Mouse (Mus musculus) hindbrain, embryonic 16.5 days (tissue): ENCODE measurements around the gene Zscan21. TPM values are rescaled to one million over a fixed set of nuclear protein-coding genes. Genes with fewer than 3 reads are reported as not detected.

Experiments used
- ATAC-seq: fragments of 200-750 bp; cut with Nextera tagmentation; 2 replicates; pipeline ENCODE4 v1.8.0; 2017; ENCODE audit warnings: moderate TSS enrichment, moderate library complexity
- H3K27ac ChIP-seq: fragments of 300-500 bp; sonication (generic); 2 replicates; pipeline ENCODE4 v1.5.1; 2014; ENCODE audit warnings: low read depth, mild to moderate bottlenecking, control low read depth, low read length, moderate library complexity
- H3K27me3 ChIP-seq: fragments of 300-500 bp; sonication (generic); replicated peaks from 2 replicates; pipeline ENCODE4 v1.6.1; 2014; ENCODE audit warnings: low read length; ENCODE audit not compliant: control insufficient read depth, insufficient read depth
- H3K36me3 ChIP-seq: fragments of 300-500 bp; sonication (generic); 2 replicates; pipeline ENCODE4 v1.6.1; 2014; ENCODE audit warnings: mild to moderate bottlenecking, low read length, moderate library complexity, mixed read lengths; ENCODE audit not compliant: control insufficient read depth, insufficient read depth
- H3K4me1 ChIP-seq: fragments of 300-500 bp; sonication (generic); 2 replicates; pipeline ENCODE4 v1.6.1; 2014; ENCODE audit warnings: low read depth, low read length; ENCODE audit not compliant: control insufficient read depth, insufficient read depth
- H3K4me2 ChIP-seq: fragments of 300-500 bp; sonication (generic); 2 replicates; pipeline ENCODE4 v1.6.1; 2014; ENCODE audit warnings: mild to moderate bottlenecking, low read length, control low read depth, moderate library complexity
- H3K4me3 ChIP-seq: fragments of 300-500 bp; sonication (generic); 2 replicates; pipeline ENCODE4 v1.5.1; 2014; ENCODE audit warnings: mild to moderate bottlenecking, low read length, control low read depth, moderate library complexity
- H3K9ac ChIP-seq: fragments of 300-500 bp; sonication (generic); 2 replicates; pipeline ENCODE4 v1.6.1; 2014; ENCODE audit warnings: low read depth, mild to moderate bottlenecking, control low read depth, low read length, moderate library complexity
- H3K9me3 ChIP-seq: fragments of 300-500 bp; sonication (generic); 2 replicates; pipeline ENCODE4 v1.6.1; 2014; ENCODE audit warnings: mild to moderate bottlenecking, low read length, moderate library complexity; ENCODE audit not compliant: control insufficient read depth
- WGBS: fragments of 180-500 bp; shearing (Covaris S2); extraction: QIAGEN DNeasy Blood & Tissue Kit; methylation state at CpG from one replicate; pipeline ENCODE4 v1.1.7; 2014; 5-methylcytosine and 5-hydroxymethylcytosine counted together
- polyA plus RNA-seq: library from polyadenylated mRNA; unstranded; fragments of >200 nt; fragmentation: Nextera tagmentation; extraction: Ambion mirVana; gene quantifications from 2 replicates; pipeline ENCODE4 v1.2.1, GENCODE M21; 2015

The Zscan21 gene
- polyA plus RNA-seq, 1 experiment from 2014 or later, result 79.0 TPM

- H3K4me2 ChIP-seq, result peak overlapping the region; percentile 85
- peak overlapping the region; percentile 64 for H3K4me3 ChIP-seq
- no peaks in the 10 kb centered on the region for H3K9me3 ChIP-seq
- H3K9ac ChIP-seq, result peak overlapping the region; percentile 92
- no peak for ATAC-seq
- peaks cover 19% of the 10 kb centered on the region for H3K36me3 ChIP-seq
- H3K4me1 ChIP-seq, result peaks cover 5% of the 10 kb centered on the region
- WGBS, result 90% methylated on average over 3 of the region's 3 CpGs
- H3K27ac ChIP-seq, result no peak overlapping the region
- no peaks in the 10 kb centered on the region for H3K27me3 ChIP-seq
Measured at GRCm38 (mm10) chr5:138154390-138154789, 37.7 kb downstream of the Zscan21 start.

GRCm38 (mm10) chr5:138155443-138155976 lies 38.8 kb downstream of the Zscan21 start, which contains the start of gene Zfp113:
Gene Zfp113 (minus strand): TSS chr5:138155744.
- H3K27ac ChIP-seq, result peak within 1 kb of the TSS; percentile 92
- no peaks in the 10 kb centered on the region for H3K9me3 ChIP-seq
- WGBS, result 0% methylated on average over 31 of the region's 31 CpGs
- peak within 1 kb of the TSS; percentile 64 for H3K4me3 ChIP-seq
- peak; percentile 98 for ATAC-seq
- H3K36me3 ChIP-seq, result peaks cover 15% of the 10 kb centered on the region
- peaks cover 8% of the 10 kb centered on the region for H3K4me1 ChIP-seq
- H3K27me3 ChIP-seq, result no peaks in the 10 kb centered on the region
- H3K4me2 ChIP-seq, result peak within 1 kb of the TSS; percentile 85
- H3K9ac ChIP-seq, result peak within 1 kb of the TSS; percentile 92

GRCm38 (mm10) chr5:138160224-138160762 lies 43.6 kb downstream of the Zscan21 start:
- Histone ChIP-seq H3K4me3 (peak overlapping the region; percentile 73), H3K4me1 (peaks cover 14% of the 10 kb centered on the region), H3K9ac (peak overlapping the region; percentile 82), H3K4me2 (peak overlapping the region; percentile 73), H3K27ac (peak overlapping the region; percentile 71), H3K36me3 (peaks cover 22% of the 10 kb centered on the region), H3K27me3 (no peaks in the 10 kb centered on the region), H3K9me3 (no peaks in the 10 kb centered on the region)
- peak; percentile 9 for ATAC-seq
- 66% methylated on average over 7 of the region's 7 CpGs for WGBS

- H3K4me1 ChIP-seq, result peaks cover 14% of the 10 kb centered on the region
- 1% methylated on average over 42 of the region's 42 CpGs for WGBS
- H3K36me3 ChIP-seq, result peaks cover 27% of the 10 kb centered on the region
- H3K4me3 ChIP-seq, result peak within 1 kb of the TSS; percentile 73
- ATAC-seq, result peak; percentile 95
- H3K4me2 ChIP-seq, result peak within 1 kb of the TSS; percentile 73
- H3K9me3 ChIP-seq, result no peaks in the 10 kb centered on the region
- H3K27me3 ChIP-seq, result no peaks in the 10 kb centered on the region
- H3K9ac ChIP-seq, result peak within 1 kb of the TSS; percentile 82
- H3K27ac ChIP-seq, result peak within 1 kb of the TSS; percentile 71
Measured at GRCm38 (mm10) chr5:138160842-138161665, 44.4 kb downstream of the Zscan21 start, which contains the start of gene Cops6. Gene Cops6 (plus strand): TSS chr5:138161071.

GRCm38 (mm10) chr5:138163046-138163445 lies 46.3 kb downstream of the Zscan21 start:
- WGBS, result 72% methylated on average over 6 of the region's 6 CpGs
- Histone ChIP-seq H3K27ac (no peak overlapping the region), H3K4me1 (peaks cover 14% of the 10 kb centered on the region), H3K9me3 (no peaks in the 10 kb centered on the region), H3K27me3 (no peaks in the 10 kb centered on the region), H3K4me3 (no peak overlapping the region), H3K4me2 (no peak overlapping the region), H3K36me3 (peaks cover 44% of the 10 kb centered on the region), H3K9ac (no peak overlapping the region)
- no peak for ATAC-seq

GRCm38 (mm10) chr5:138163610-138164009 lies 46.9 kb downstream of the Zscan21 start:
- 56% methylated on average over 10 of the region's 10 CpGs for WGBS
- H3K4me1 ChIP-seq, result peaks cover 14% of the 10 kb centered on the region

GRCm38 (mm10) chr5:138165594-138165993 lies 48.9 kb downstream of the Zscan21 start:
- Histone ChIP-seq H3K9me3 (no peaks in the 10 kb centered on the region), H3K27me3 (no peaks in the 10 kb centered on the region), H3K36me3 (peaks cover 50% of the 10 kb centered on the region), H3K4me2 (no peak overlapping the region), H3K4me1 (peaks cover 15% of the 10 kb centered on the region), H3K27ac (no peak overlapping the region), H3K4me3 (no peak overlapping the region), H3K9ac (no peak overlapping the region)
- no peak for ATAC-seq
- 79% methylated on average over 8 of the region's 8 CpGs for WGBS

More at GRCm38 (mm10) chr5:138163610-138164009, 46.9 kb downstream of the Zscan21 start:
- Histone ChIP-seq H3K4me2 (no peak overlapping the region), H3K27ac (no peak overlapping the region), H3K27me3 (no peaks in the 10 kb centered on the region), H3K9ac (no peak overlapping the region), H3K9me3 (no peaks in the 10 kb centered on the region), H3K36me3 (peaks cover 49% of the 10 kb centered on the region), H3K4me3 (no peak overlapping the region)
- ATAC-seq, result no peak

- Histone ChIP-seq H3K27ac (peak overlapping the region; percentile 93), H3K9ac (peak overlapping the region; percentile 75), H3K9me3 (no peaks in the 10 kb centered on the region), H3K27me3 (no peaks in the 10 kb centered on the region), H3K36me3 (peaks cover 30% of the 10 kb centered on the region), H3K4me2 (peak overlapping the region; percentile 94), H3K4me3 (peak overlapping the region; percentile 60), H3K4me1 (peaks cover 18% of the 10 kb centered on the region)
- WGBS, result 0% methylated on average over 47 of the region's 47 CpGs
- peak; percentile 86 for ATAC-seq
Measured at GRCm38 (mm10) chr5:138170936-138171561, 54.3 kb downstream of the Zscan21 start.
